Mouse (Mus musculus) forebrain, embryonic 15.5 days (tissue): ENCODE data around the gene Tctn3. TPM values are rescaled to one million over a fixed set of nuclear protein-coding genes. Genes with fewer than 3 reads are reported as not detected.
"Not testable (repeated sequence)": the region's sequence is repeated elsewhere in the genome, so short reads cannot be mapped to it uniquely, and the experiment has no call there.

ENCODE experiments used
- ATAC-seq: fragments of 200-750 bp; cut with Nextera tagmentation; replicated peaks from 2 replicates; pipeline ENCODE4 v1.8.0; 2017; ENCODE audit warnings: mild to moderate bottlenecking, moderate TSS enrichment, moderate library complexity
- H3K27ac ChIP-seq: fragments of 300-500 bp; sonication (generic); replicated peaks from 2 replicates; pipeline ENCODE4 v1.5.1; 2015; ENCODE audit warnings: mild to moderate bottlenecking, inconsistent platforms
- H3K27me3 ChIP-seq: fragments of 300-500 bp; sonication (generic); 2 replicates; pipeline ENCODE4 v1.6.1; 2015; ENCODE audit warnings: inconsistent platforms
- H3K36me3 ChIP-seq: fragments of 300-500 bp; sonication (generic); 2 replicates; pipeline ENCODE4 v1.6.1; 2015; ENCODE audit warnings: mild to moderate bottlenecking, inconsistent platforms
- H3K4me1 ChIP-seq: fragments of 300-500 bp; sonication (generic); 2 replicates; pipeline ENCODE4 v1.6.1; 2015; ENCODE audit warnings: inconsistent platforms
- H3K4me2 ChIP-seq: fragments of 300-500 bp; sonication (generic); replicated peaks from 2 replicates; pipeline ENCODE4 v1.6.1; 2015; ENCODE audit warnings: mild to moderate bottlenecking, inconsistent platforms
- H3K4me3 ChIP-seq: fragments of 300-500 bp; sonication (generic); 2 replicates; pipeline ENCODE4 v1.5.1; 2015; ENCODE audit warnings: mild to moderate bottlenecking, inconsistent platforms
- H3K9ac ChIP-seq: fragments of 300-500 bp; sonication (generic); replicated peaks from 2 replicates; pipeline ENCODE4 v1.6.1; 2015; ENCODE audit warnings: mild to moderate bottlenecking, inconsistent platforms
- H3K9me3 ChIP-seq: fragments of 300-500 bp; sonication (generic); 2 replicates; pipeline ENCODE4 v1.6.1; 2016; ENCODE audit warnings: inconsistent platforms
- WGBS: fragments of 180-500 bp; shearing (Covaris S2); methylation state at CpG from one replicate; pipeline ENCODE4 v1.1.7; 2015; ENCODE audit warnings: mixed read lengths; 5-methylcytosine and 5-hydroxymethylcytosine counted together
- polyA plus RNA-seq: library from polyadenylated mRNA; unstranded; fragments of >200 nt; fragmentation: Nextera tagmentation; extraction: Ambion mirVana; gene quantifications from 2 replicates; pipeline ENCODE4 v1.2.1, GENCODE M21; 2015

The Tctn3 gene
- polyA plus RNA-seq, 1 experiment from 2014 or later: 12.8 TPM

DNA sequence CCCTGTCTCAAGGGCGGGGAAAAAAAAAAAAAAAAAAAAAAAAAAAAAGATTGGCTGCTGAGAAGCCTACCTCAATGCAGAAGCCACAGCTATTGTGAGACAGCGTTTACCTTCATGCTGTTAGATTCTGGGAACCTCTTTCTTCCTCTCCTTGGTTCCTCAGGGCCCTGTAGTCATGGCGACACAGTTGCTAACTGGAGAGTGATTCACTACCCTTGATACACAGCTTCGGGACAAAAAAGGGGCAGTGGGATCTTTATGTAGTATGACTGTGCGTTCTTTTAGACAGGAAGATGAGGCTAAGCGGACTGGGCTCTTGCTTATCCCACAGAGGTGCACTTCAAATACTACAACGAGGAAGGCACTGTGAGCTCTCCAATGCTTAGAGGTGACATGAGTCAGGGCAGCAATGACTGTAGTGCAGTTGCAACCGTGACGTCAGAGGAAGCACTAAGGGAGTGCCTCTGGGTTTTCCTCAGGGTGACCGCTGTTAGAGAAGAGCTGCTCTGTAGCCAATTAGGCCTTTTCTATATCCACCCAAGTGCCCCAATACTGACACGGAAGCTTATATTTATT, 27.8 kb upstream of the Tctn3 start:
- no peaks in the 10 kb centered on the region for H3K4me1 ChIP-seq
- H3K27ac ChIP-seq: no peak overlapping the region
- no peaks in the 10 kb centered on the region for H3K9me3 ChIP-seq
- H3K36me3 ChIP-seq: no peaks in the 10 kb centered on the region
- no peaks in the 10 kb centered on the region for H3K27me3 ChIP-seq
- no peak overlapping the region for H3K4me2 ChIP-seq
- H3K9ac ChIP-seq: no peak overlapping the region
- no peak overlapping the region for H3K4me3 ChIP-seq
- 82% methylated on average over 11 of the region's 11 CpGs for WGBS
- no peak for ATAC-seq

DNA sequence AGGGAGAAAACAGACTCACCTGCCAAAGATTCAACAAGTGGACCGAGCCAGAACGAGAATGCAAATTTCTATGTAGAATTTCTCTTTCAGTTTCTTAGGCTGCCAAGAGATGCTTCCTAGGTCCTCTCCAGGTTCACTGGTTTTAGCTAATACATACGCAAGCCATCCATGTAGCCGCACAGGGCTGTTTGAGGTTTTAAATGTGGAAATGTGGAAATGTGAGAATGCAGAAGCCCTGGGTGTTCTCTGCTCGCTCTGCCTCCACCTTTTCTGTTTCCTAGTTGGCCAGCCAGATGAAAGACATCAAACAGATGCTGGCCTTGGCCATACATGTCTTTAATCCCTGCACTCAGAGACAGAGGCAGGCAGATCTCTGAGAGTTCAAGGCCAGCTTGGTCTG, 26.5 kb upstream of the Tctn3 start:
- Histone ChIP-seq H3K4me1 (no peaks in the 10 kb centered on the region), H3K9me3 (no peaks in the 10 kb centered on the region), H3K27me3 (no peaks in the 10 kb centered on the region), H3K4me2 (no peak overlapping the region), H3K9ac (no peak overlapping the region), H3K36me3 (no peaks in the 10 kb centered on the region), H3K27ac (no peak overlapping the region), H3K4me3 (no peak overlapping the region)
- ATAC-seq: no peak
- WGBS: 88% methylated on average over 5 of the region's 5 CpGs

DNA sequence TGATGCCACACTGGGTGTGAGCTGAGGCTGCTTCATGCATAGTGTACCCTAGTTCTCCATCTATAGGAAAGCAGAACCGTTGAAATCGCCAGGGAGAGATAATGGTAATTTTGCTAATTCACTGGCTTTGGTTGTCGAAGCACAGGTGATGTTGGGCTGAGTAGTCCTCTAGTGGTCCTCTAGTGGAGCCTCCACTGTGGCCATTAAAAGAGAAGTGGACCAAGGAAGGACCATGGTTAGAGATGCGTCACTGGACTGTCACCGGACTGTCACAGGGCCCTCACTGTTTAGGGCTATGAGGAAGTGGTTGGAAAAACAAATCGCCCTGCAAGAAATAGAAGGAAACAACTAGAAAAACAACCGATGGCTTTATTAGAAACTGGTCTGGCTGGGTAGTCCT, 25.6 kb upstream of the Tctn3 start:
- no peaks in the 10 kb centered on the region for H3K36me3 ChIP-seq
- H3K9ac ChIP-seq: no peak overlapping the region
- no peak overlapping the region for H3K27ac ChIP-seq
- no peak for ATAC-seq
- no peak overlapping the region for H3K4me2 ChIP-seq
- 92% methylated on average over 7 of the region's 7 CpGs for WGBS
- H3K4me1 ChIP-seq: no peaks in the 10 kb centered on the region
- H3K9me3 ChIP-seq: no peaks in the 10 kb centered on the region
- H3K27me3 ChIP-seq: no peaks in the 10 kb centered on the region
- H3K4me3 ChIP-seq: no peak overlapping the region

DNA sequence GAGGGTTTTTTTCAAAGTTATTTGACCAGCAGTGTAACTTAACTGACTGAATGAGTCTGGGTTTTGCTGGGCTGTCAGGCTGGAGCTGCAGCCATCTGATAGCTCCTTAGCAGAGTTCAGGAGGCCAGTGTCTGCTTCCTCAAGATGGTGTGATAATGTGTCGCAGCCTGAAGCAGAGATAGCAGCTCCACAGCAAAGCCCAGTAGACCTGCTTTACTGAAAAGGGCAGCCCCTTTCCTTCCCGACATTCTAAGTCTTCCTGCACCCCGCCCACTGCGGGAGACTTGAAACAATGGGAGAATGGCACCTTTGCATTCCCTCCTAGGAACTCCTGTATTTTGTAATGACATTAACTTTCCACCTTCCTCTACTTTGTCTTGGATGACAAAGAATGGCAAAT, 25.1 kb upstream of the Tctn3 start:
- Histone ChIP-seq H3K9me3 (no peaks in the 10 kb centered on the region), H3K27ac (no peak overlapping the region), H3K4me3 (no peak overlapping the region), H3K4me2 (no peak overlapping the region), H3K27me3 (no peaks in the 10 kb centered on the region), H3K9ac (no peak overlapping the region), H3K36me3 (no peaks in the 10 kb centered on the region), H3K4me1 (no peaks in the 10 kb centered on the region)
- no peak for ATAC-seq
- WGBS: 70% methylated on average over 4 of the region's 4 CpGs

DNA sequence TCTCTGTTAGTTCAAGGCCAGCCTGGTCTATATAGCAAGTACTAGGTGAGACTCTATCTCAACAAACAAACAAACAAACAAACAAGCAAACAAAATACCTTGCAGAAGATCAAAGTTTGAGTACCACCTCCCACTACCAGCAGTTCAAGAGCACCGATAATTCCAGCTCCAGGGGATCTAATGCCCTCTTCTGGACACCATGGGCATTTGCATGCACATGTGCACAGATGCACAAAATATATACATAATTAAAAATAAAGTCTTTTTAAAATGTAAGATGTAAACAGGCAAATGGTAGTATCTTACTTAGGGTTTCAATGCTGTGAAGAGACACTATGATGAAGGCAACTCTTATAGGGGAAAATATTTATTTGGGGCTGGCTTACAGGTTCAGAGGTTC, 21.1 kb upstream of the Tctn3 start:
- Histone ChIP-seq H3K9ac (no peak overlapping the region), H3K27ac (no peak overlapping the region), H3K4me3 (no peak overlapping the region), H3K4me1 (no peaks in the 10 kb centered on the region), H3K9me3 (no peaks in the 10 kb centered on the region), H3K36me3 (no peaks in the 10 kb centered on the region), H3K27me3 (no peaks in the 10 kb centered on the region), H3K4me2 (no peak overlapping the region)
- WGBS: 76% methylated on average over 1 of the region's 1 CpGs
- ATAC-seq: no peak

DNA sequence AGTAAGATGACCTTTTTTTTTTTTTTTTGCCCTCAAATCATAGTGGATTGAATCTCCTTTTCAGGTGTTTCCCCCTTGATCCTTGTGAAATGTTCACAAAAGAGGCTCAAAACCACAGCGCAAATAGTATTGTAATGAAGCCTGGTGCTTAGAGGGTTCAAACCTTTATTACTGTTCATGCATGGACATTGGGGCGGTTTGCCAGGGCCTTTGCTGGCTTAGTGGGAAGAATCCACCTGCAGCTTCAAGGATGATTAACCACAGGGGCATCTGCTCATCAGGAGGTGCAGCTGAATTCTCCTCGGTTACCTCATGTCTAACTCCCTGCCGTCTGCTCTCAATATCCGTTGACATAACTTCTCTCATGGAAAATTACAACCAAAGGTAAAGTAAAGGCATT, 20.6 kb upstream of the Tctn3 start:
- Histone ChIP-seq H3K27ac (no peak overlapping the region), H3K9me3 (no peaks in the 10 kb centered on the region), H3K9ac (no peak overlapping the region), H3K27me3 (no peaks in the 10 kb centered on the region), H3K36me3 (no peaks in the 10 kb centered on the region), H3K4me3 (no peak overlapping the region), H3K4me1 (no peaks in the 10 kb centered on the region), H3K4me2 (no peak overlapping the region)
- ATAC-seq: no peak
- 85% methylated on average over 5 of the region's 5 CpGs for WGBS

DNA sequence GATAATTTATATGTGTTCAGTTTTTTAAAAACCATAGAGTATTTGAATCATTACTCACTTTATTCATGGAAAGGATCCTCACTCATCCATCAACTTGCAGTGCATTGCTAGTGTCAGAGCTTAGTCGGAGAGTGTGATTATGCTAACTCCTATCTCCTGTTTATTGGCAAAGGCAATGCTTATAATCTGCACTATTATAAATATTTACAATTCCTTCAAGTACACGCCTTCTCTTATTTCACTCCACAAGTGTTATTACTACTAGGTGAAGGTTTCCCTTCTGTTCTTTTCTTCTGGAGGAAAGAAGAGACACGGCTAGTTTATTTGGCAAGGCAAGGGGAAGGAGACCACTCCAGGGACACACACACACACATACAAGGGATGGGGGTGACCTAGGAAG, 20.2 kb upstream of the Tctn3 start:
- H3K36me3 ChIP-seq: no peaks in the 10 kb centered on the region
- H3K27me3 ChIP-seq: no peaks in the 10 kb centered on the region
- 85% methylated on average over 3 of the region's 3 CpGs for WGBS
- no peaks in the 10 kb centered on the region for H3K9me3 ChIP-seq
- H3K9ac ChIP-seq: no peak overlapping the region
- H3K27ac ChIP-seq: no peak overlapping the region
- no peaks in the 10 kb centered on the region for H3K4me1 ChIP-seq
- H3K4me2 ChIP-seq: no peak overlapping the region
- ATAC-seq: no peak
- H3K4me3 ChIP-seq: no peak overlapping the region

DNA sequence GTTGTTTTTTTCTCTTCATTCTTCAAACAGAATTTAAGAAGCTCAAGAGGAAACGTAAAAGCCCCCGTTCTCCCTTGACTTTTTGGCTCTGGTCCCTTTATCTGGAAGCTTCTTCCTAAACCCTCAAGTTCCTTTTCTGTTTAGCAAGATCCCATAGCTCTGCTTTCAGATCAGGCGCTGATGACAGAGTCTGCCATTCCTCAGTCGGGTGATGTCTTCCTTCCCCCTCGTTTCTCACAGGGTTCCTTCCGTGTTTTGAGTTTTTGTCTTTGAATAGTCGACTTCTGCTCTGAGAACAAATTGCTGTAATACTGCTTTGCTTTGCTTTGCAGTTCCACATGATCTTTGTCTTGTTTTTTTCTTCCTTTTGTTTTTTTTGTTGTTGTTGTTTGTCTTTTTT, 18.6 kb upstream of the Tctn3 start:
- 86% methylated on average over 7 of the region's 7 CpGs for WGBS
- Histone ChIP-seq H3K9ac (no peak overlapping the region), H3K27ac (no peak overlapping the region), H3K4me3 (no peak overlapping the region), H3K36me3 (no peaks in the 10 kb centered on the region), H3K4me2 (no peak overlapping the region), H3K4me1 (no peaks in the 10 kb centered on the region), H3K27me3 (no peaks in the 10 kb centered on the region), H3K9me3 (no peaks in the 10 kb centered on the region)
- ATAC-seq: no peak

DNA sequence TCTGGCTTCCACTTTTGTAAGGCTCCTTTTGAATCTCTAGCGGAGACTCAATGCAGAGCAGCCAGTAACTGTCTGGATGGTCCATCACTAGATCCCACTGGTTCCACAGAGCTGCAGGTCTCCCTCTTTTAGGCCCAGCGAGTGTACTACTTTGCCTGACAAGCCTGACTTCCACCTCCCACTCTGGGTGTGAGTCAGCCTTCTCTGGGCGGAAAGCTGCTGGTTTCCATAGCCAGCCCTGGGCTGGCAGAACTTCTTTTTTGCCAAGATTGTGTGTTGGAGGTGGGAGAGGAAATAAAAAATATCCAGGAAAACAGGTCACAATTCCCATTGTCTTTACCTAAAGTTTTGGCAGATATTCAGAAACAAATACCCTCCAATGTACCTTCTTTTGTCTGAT, 18.1 kb upstream of the Tctn3 start:
- Histone ChIP-seq H3K4me2 (no peak overlapping the region), H3K36me3 (no peaks in the 10 kb centered on the region), H3K27ac (no peak overlapping the region), H3K4me1 (no peaks in the 10 kb centered on the region), H3K9me3 (no peaks in the 10 kb centered on the region), H3K4me3 (no peak overlapping the region), H3K9ac (no peak overlapping the region), H3K27me3 (no peaks in the 10 kb centered on the region)
- 79% methylated on average over 3 of the region's 3 CpGs for whole genome bisulfite sequencing
- no peak for ATAC-seq

DNA sequence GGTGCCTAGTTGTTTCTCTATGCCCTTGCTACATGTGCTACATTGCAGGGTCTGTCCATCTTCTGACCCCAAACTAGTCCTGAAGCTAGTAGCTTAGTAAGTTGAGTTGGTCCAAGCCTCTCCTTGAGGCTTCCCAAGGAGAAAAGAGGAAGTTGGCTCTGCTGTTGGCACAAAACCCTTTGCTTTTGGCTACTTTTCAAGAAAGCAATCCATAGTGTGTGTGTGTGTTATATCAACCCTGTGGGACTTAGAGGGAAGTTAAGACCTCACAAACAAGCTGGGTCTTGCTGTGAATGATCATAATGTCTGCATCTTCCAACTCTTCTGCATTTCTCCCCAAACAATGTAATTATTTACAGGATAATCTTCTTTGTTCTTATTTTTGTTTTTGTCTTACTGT, 16.9 kb upstream of the Tctn3 start:
- Histone ChIP-seq H3K36me3 (no peaks in the 10 kb centered on the region), H3K4me1 (no peaks in the 10 kb centered on the region), H3K4me2 (no peak overlapping the region), H3K27me3 (no peaks in the 10 kb centered on the region), H3K27ac (no peak overlapping the region), H3K4me3 (no peak overlapping the region), H3K9me3 (no peaks in the 10 kb centered on the region), H3K9ac (no peak overlapping the region)
- ATAC-seq: no peak

DNA sequence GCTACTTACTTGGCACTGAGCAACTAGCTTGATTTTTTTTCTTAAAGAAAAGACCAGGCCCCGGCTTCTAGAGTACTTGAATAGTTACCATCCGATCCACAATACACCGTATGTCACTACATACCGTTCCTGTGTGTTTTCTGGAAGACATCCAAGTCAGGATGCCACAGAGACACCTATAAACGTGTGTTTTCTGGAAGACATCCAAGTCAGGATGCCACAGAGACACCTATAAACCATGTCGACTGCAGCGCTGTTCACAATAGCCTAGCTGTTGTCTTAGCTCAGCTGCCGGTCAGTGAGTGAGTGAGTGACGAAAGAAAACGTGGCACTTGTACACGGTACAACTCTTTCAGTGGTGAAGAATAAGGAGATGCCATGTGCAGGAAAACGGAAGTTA, 13.9 kb upstream of the Tctn3 start:
- WGBS: 66% methylated on average over 12 of the region's 12 CpGs
- H3K9ac ChIP-seq: no peak overlapping the region
- no peaks in the 10 kb centered on the region for H3K4me1 ChIP-seq
- no peak for ATAC-seq
- no peak overlapping the region for H3K4me2 ChIP-seq
- H3K27me3 ChIP-seq: no peaks in the 10 kb centered on the region
- H3K27ac ChIP-seq: no peak overlapping the region
- H3K36me3 ChIP-seq: no peaks in the 10 kb centered on the region
- H3K9me3 ChIP-seq: no peaks in the 10 kb centered on the region
- no peak overlapping the region for H3K4me3 ChIP-seq

DNA sequence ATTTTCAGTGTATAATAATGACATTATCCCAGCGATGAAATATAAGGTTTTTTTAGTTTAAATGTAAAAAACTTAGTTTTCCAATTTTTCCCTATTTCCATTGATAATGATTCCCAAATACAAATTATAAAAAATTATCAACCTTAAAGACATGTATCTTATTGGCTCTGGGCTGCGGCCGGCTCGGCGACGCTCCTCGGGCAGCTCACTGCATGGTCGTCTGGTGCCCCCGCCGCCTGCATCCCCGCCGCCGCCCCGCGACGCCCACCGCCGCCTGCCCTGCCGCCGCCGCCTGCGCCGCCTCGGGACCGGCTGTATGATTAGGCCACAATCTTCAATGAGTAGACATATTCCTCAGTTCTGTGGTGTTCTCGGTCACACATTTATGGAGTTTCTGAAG, 9.6 kb upstream of the Tctn3 start:
- not testable (repeated sequence) for H3K27ac ChIP-seq, H3K27me3 ChIP-seq, H3K9me3 ChIP-seq, H3K4me3 ChIP-seq, H3K36me3 ChIP-seq, ATAC-seq, H3K9ac ChIP-seq, H3K4me2 ChIP-seq, H3K4me1 ChIP-seq
- 51% methylated on average over 15 of the region's 26 CpGs for WGBS

DNA sequence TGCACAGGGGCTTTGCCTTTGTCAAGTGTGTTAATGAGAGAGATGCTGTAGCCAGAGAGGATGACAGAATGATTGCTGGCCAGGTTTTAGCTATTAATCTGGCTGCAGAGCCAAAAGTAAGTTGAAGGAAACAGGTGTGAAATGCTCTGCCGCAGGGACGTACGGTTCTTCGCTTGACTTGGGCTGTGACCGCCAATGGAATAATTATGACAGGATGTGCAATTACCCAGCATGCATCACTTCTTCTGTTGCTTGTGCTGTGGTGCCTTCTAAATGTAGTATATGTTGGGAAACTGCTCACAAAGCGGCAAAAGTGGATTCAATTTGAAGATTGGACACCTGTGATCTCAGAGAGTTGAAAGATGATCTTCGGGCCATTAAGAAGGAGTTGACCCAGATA, 4.0 kb upstream of the Tctn3 start:
- H3K4me2 ChIP-seq: no peak overlapping the region
- peaks cover 10% of the 10 kb centered on the region for H3K4me1 ChIP-seq
- H3K4me3 ChIP-seq: no peak overlapping the region
- no peaks in the 10 kb centered on the region for H3K9me3 ChIP-seq
- H3K9ac ChIP-seq: no peak overlapping the region
- H3K36me3 ChIP-seq: no peaks in the 10 kb centered on the region
- WGBS: 89% methylated on average over 7 of the region's 7 CpGs
- no peaks in the 10 kb centered on the region for H3K27me3 ChIP-seq
- ATAC-seq: no peak
- no peak overlapping the region for H3K27ac ChIP-seq
